In genomic region chr3:97868024-97868689, GRCm38 (mm10) we compare ENCODE assay signal across 8 mouse cellular contexts. TPM values are rescaled to one million over a fixed set of nuclear protein-coding genes. Genes with fewer than 3 reads are reported as not detected.
DNase-seq lines count a peak whose midpoint lies in the region; ATAC-seq and TF ChIP-seq lines count a peak whose summit lies in the region.

No protein-coding gene starts in this region.

- H3K4me2 ChIP-seq in forebrain, embryonic 16.5 days (ENCODE audit: low read length) = peak overlapping the region; percentile 87

- no peaks in the 10 kb centered on the region for H3K27me3 ChIP-seq in forebrain, embryonic 16.5 days (replicated peaks; ENCODE audit: control insufficient read depth, insufficient read depth, low read length)

- H3K9me3 ChIP-seq in ES-E14 (ENCODE audit: control insufficient read depth, insufficient read depth, low read depth, low read length) = no peaks in the 10 kb centered on the region
- no peaks in the 10 kb centered on the region for H3K9me3 ChIP-seq in forebrain, embryonic 16.5 days (ENCODE audit: control insufficient read depth, low read length)

- DNase-seq in ES-E14 (ENCODE audit: low read depth, low spot score) = no peak
- peak; percentile 75 to 77 for DNase-seq in cerebellum, adult 18-20 months
- peak; percentile 74 to 80 for DNase-seq in heart, postnatal 14 days
- peak; percentile 67 to 79 for DNase-seq in kidney, postnatal 4 days
- peak; percentile 66 to 74 for DNase-seq in lung, adult 18-20 months
- DNase-seq in thymus, adult 18-20 months = peak; percentile 18 to 38

- no peaks in the 10 kb centered on the region for H3K36me3 ChIP-seq in ES-E14 (ENCODE audit: control insufficient read depth, insufficient read depth, low read length, poor library complexity, severe bottlenecking)
- no peaks in the 10 kb centered on the region for H3K36me3 ChIP-seq in forebrain, embryonic 16.5 days (ENCODE audit: control insufficient read depth, insufficient read depth)

- in situ Hi-C loops in ES-E14 (cut with MboI; ENCODE audit: low sequenced_read_pairs in 2 of 2, unreplicated experiment in 2 of 2) = no loop called here

- peak overlapping the region; percentile 43 to 52 for H3K4me3 ChIP-seq in ES-E14 (ENCODE audit: insufficient read depth in 1 of 2, low read depth in 1 of 2, low read length in 2 of 2, poor library complexity in 1 of 2, severe bottlenecking in 1 of 2)
- H3K4me3 ChIP-seq in forebrain, embryonic 16.5 days (replicated peaks; ENCODE audit: low read length) = peak overlapping the region; percentile 61

- WGBS in forebrain, embryonic 16.5 days = 3% methylated on average over 42 of the region's 42 CpGs

- H3K4me1 ChIP-seq in ES-E14 (ENCODE audit: control insufficient read depth in 2 of 2, insufficient read depth in 2 of 2, low read length in 2 of 2, poor library complexity in 1 of 2) = peaks cover 0 to 3% of the 10 kb centered on the region in 2 experiments; a peak in 1 of 4 replicates
- H3K4me1 ChIP-seq in forebrain, embryonic 16.5 days (replicated peaks; ENCODE audit: control insufficient read depth, insufficient read depth, low read length) = peaks cover 11% of the 10 kb centered on the region

- H3K9ac ChIP-seq in ES-E14 (ENCODE audit: insufficient read depth, low read depth, low read length, poor library complexity, severe bottlenecking) = no peak overlapping the region
- H3K9ac ChIP-seq in forebrain, embryonic 16.5 days (replicated peaks; ENCODE audit: low read depth, low read length) = peak overlapping the region; percentile 71

- intact Hi-C loops in heart, postnatal 14 days (cut with DNase I) = loop anchor here (5.0 kb wide), 1 partner anchor 46 kb away; no protein-coding TSS in a partner anchor

- ATAC-seq in forebrain, embryonic 16.5 days = peak; percentile 94
- ATAC-seq in neutrophil, adult 5-6 weeks (ENCODE audit: extremely low read depth, insufficient number of reproducible peaks, low FRiP score, poor library complexity, severe bottlenecking) = peak; percentile 19; the same call in 1 of the 2 replicates

- no peak overlapping the region for H3K27ac ChIP-seq in ES-E14 (ENCODE audit: insufficient read depth, low read depth, low read length, poor library complexity, severe bottlenecking)
- H3K27ac ChIP-seq in forebrain, embryonic 16.5 days (ENCODE audit: low read length) = 0 out of 2 replicates have a peak overlapping the region, but pooled peaks have one; percentile 8

TF ChIP-seq in ES-E14, 5 proteins besides CTCF, POLR2A, EP300 and RAD21:
- TF ChIP-seq ZNF384 (IDR thresholded peaks at IDR 0.05; ENCODE audit: low read depth, low read length) (no peak), MAFK (IDR thresholded peaks at IDR 0.05; ENCODE audit: insufficient read depth, low read depth, low read length) (no peak), ZC3H11A (IDR thresholded peaks at IDR 0.05; ENCODE audit: borderline replicate concordance, low read depth, low read length) (no peak), HCFC1 (IDR thresholded peaks at IDR 0.05; ENCODE audit: borderline replicate concordance, insufficient read depth, low read length) (no peak), CHD2 (IDR thresholded peaks at IDR 0.05; ENCODE audit: low read depth, low read length) (no peak)

RNA-seq across cellular contexts. Expression of gene Pde4dip, which starts 20.4 kb away (rescaled TPM):
- 10.0 and 12.0 TPM in 2 replicates for total RNA-seq in ES-E14 (2012; rRNA removed)
- 82.1 and 83.9 TPM in 2 replicates for polyA plus RNA-seq in forebrain, embryonic 16.5 days (2015; fragmentation: Nextera tagmentation; extraction: Ambion mirVana)
- total RNA-seq in heart, postnatal 14 days (2021) = 1,000 to 10,000 TPM; 1,706 to 1,771 TPM
- 16.8 and 18.7 TPM in 2 replicates for total RNA-seq in neutrophil, adult 5-6 weeks (2017)

RNA-seq across cellular contexts. Expression of gene Sec22b, which starts 32.8 kb away (rescaled TPM):
- 29.1 and 44.4 TPM in 2 replicates for total RNA-seq in ES-E14 (2012; rRNA removed)
- polyA plus RNA-seq in forebrain, embryonic 16.5 days (2015; fragmentation: Nextera tagmentation; extraction: Ambion mirVana) = 108 and 110 TPM in 2 replicates
- total RNA-seq in heart, postnatal 14 days (2021) = 10 to 100 TPM; 36.9 to 41.6 TPM
- total RNA-seq in neutrophil, adult 5-6 weeks (2017) = 35.7 and 42.1 TPM in 2 replicates

Comparison
In these comparisons a context has a peak if more than half of its experiments do, and no peak if none do; other contexts are left out.
1. RNA of gene Pde4dip, which starts 20.4 kb away (total RNA-seq): 1,706 to 1,771 TPM in heart, postnatal 14 days; 16.8 to 18.7 TPM in neutrophil, adult 5-6 weeks and 10.0 to 12.0 TPM in ES-E14; every median in the first group is over 10 times any median in the second.